Mouse (Mus musculus) heart, adult 11 months (tissue): Measurements from ENCODE around the gene Il1rl2.

Experiments used
- DNase-seq: peaks from one replicate; pipeline ENCODE4 v3.0.0; 2022

The Il1rl2 gene

GRCm38 (mm10) chr1:40380111-40380510, 55.7 kb downstream of the Il1rl2 start:
- peak; percentile 89 for DNase-seq

- peak; percentile 91 for DNase-seq
Measured at GRCm38 (mm10) chr1:40380990-40381389, 56.6 kb downstream of the Il1rl2 start.

GRCm38 (mm10) chr1:40382841-40383240, 58.4 kb downstream of the Il1rl2 start:
- DNase-seq = peak; percentile 68

GRCm38 (mm10) chr1:40384931-40385545, 60.6 kb downstream of the Il1rl2 start:
- DNase-seq = peak; percentile 76

- peak; percentile 53 for DNase-seq
Measured at GRCm38 (mm10) chr1:40391374-40391773, 67.0 kb downstream of the Il1rl2 start.

GRCm38 (mm10) chr1:40392535-40392934, 68.1 kb downstream of the Il1rl2 start:
- DNase-seq = peak; percentile 79

GRCm38 (mm10) chr1:40393214-40393613, 68.8 kb downstream of the Il1rl2 start:
- peak; percentile 81 for DNase-seq

GRCm38 (mm10) chr1:40399639-40400038, 75.2 kb downstream of the Il1rl2 start:
- no peak for DNase-seq

- DNase-seq = no peak
Measured at GRCm38 (mm10) chr1:40404682-40405081, 80.3 kb downstream of the Il1rl2 start.

GRCm38 (mm10) chr1:40409882-40410281, 85.5 kb downstream of the Il1rl2 start:
- no peak for DNase-seq

GRCm38 (mm10) chr1:40413039-40413438, 88.6 kb downstream of the Il1rl2 start:
- no peak for DNase-seq

GRCm38 (mm10) chr1:40414276-40414675, 89.9 kb downstream of the Il1rl2 start:
- no peak for DNase-seq

- no peak for DNase-seq
Measured at GRCm38 (mm10) chr1:40414863-40415656, 90.7 kb downstream of the Il1rl2 start.

- no peak for DNase-seq
Measured at GRCm38 (mm10) chr1:40417034-40417433, 92.6 kb downstream of the Il1rl2 start.
